Mouse (Mus musculus): ENCODE results near the gene Gadd45a.

- no peak for TF ChIP-seq CTCF (IDR thresholded peaks at IDR 0.05; ENCODE audit: insufficient read depth, low read length)
- no peak for TF ChIP-seq POLR2A (IDR thresholded peaks at IDR 0.05; ENCODE audit: borderline replicate concordance, extremely low read depth, low read depth, low read length)
Measured at GRCm38 (mm10) chr6:67013293-67013948, 23.8 kb downstream of the Gadd45a start.

Data from lung, adult 2 months (tissue).